Mouse (Mus musculus) B cell, adult (primary cell): ENCODE data around the gene Neb. TPM values are rescaled to one million over a fixed set of nuclear protein-coding genes. Genes with fewer than 3 reads are reported as not detected.

ENCODE experiments used
- total RNA-seq: library from RNA; stranded (reverse); gene quantifications from 4 replicates; pipeline ENCODE4 v1.2.4, GENCODE M21; 2023; ENCODE audit not compliant: inconsistent age

Gene Neb
- 3.1 to 5.3 TPM (median 4.5 TPM) in 4 replicates for total RNA-seq

DNA sequence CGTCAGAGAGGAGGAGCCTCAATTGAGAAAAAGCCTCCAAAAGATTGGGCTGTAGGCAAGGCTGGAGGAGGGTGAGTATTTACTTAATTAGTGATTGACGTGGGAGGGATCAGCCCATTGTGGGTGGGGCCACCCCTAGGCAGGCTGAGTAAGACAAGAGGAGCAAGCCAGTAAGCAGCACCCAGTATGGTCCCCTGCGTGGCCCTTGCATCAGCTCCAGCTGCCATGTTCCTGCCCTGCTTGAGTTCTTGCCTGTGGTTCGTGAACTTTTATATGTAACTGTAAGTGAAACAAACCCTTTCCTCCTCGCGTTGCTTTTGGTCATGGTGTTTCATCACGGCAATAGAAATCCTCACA, at the start of gene Neb:
Gene Neb (minus strand): TSS at position 27 of the 357 bp plus-strand sequence.

DNA sequence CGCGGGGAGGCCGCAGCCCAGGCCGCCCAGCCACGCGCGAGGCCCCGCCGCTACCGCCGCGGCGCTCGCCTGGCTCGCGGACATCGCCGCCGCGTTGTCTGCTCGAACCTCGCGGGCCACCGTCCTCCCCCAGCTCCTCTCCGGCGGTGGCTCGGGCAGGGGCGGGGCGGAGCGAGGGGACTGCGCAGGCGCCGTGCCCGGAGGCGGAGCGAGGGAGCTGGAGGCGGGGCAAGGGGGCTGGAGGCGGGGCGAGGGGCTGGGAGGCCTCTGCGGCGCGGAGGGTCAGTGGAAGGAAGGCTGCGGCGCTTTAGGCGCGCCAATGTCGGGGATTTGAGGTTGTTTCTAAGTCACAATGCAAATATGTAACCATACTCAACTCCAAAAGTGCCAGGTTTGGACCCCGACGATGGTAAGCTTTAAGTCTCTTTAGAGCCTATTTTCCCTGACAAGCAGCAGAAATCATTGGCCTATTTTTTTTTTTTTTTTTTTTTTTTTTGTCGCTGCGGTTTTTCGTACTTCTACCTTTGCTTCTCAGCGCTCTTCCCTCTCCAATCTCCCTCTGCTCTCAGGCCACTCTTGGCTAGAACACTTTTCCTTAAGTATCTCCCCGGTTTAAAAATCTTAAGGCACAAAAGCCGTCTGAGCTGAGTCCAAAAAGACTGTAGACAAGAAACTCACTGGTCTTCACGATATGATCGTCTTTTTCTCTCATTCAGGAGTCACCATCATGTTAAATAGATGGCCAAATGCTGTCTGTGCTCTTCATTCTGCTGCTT, 46.7 kb upstream of the Neb start, which contains the start of gene Arl5a:
Gene Arl5a (minus strand): TSS at position 155 of the 776 bp plus-strand sequence.

Other genes starting within 250 kb of the Neb start
- 33.6 to 42.9 TPM (median 37.6 TPM) in 4 replicates for gene Arl5a, start 46.4 kb upstream of the Neb start, total RNA-seq